Mouse (Mus musculus) testis, adult 2 months (tissue): Measurements from ENCODE around the gene Rtn4ip1.
"Not testable (repeated sequence)": the region's sequence is repeated elsewhere in the genome, so short reads cannot be mapped to it uniquely, and the experiment has no call there.

Experiments
- CTCF ChIP-seq: fragments of 200-500 bp; IDR thresholded peaks from 2 replicates; pipeline ENCODE4 v1.5.1; 2012; ENCODE audit warnings: low read depth, mild to moderate bottlenecking, inconsistent platforms, low read length, moderate library complexity; ENCODE audit not compliant: control insufficient read depth, insufficient read depth, insufficient replicate concordance
- POLR2A ChIP-seq: fragments of 200-500 bp; IDR thresholded peaks from 2 replicates; pipeline ENCODE4 v1.6.1; 2012; ENCODE audit warnings: low read depth, mild to moderate bottlenecking, inconsistent platforms, low read length, moderate library complexity; ENCODE audit not compliant: control insufficient read depth

- not testable (repeated sequence) for TF ChIP-seq POLR2A, CTCF
Observed at GRCm38 (mm10) chr10:43980742-43981141, 79.1 kb downstream of the Rtn4ip1 start.
